Mouse (Mus musculus): ENCODE results near the gene Clca1.
"Not testable (repeated sequence)": the region's sequence is repeated elsewhere in the genome, so short reads cannot be mapped to it uniquely, and the experiment has no call there.

DNA sequence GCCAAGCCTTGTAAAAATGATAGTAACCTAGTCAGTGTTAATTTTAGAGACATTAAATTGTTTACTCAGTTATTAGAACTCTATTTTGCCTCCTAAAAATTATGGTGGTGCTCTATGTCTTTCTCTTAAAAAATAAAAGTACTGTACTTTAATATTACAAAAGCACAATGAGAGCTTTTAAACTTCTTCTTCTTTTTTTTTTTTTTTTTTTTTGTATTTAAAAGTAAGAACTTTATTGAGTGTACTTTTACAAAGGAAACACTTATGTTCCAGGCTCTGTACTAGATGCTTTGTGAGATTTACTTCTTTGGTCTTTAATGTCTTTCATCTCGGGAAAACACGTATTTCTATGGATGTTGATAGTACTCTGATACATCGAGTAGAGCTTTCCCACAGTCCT, 22.6 kb upstream of the Clca1 start:
- TF ChIP-seq USF1, CHD1, NRF1 (IDR thresholded peaks at IDR 0.05; ENCODE audit: low read depth, low read length): not testable (repeated sequence)
